Mouse (Mus musculus) liver, adult 2 months (tissue): ENCODE results near the gene Rasal1. TPM values are rescaled to one million over a fixed set of nuclear protein-coding genes. Genes with fewer than 3 reads are reported as not detected.

ENCODE experiments used
- DNase-seq: peaks from one replicate; pipeline ENCODE4 v3.0.0-alpha.2; 2011; ENCODE audit warnings: low read depth, low spot score; ENCODE audit errors: extremely low read depth
- H3K27ac ChIP-seq: fragments of 200-500 bp; replicated peaks from 2 replicates; pipeline ENCODE4 v1.5.1; 2012; ENCODE audit warnings: low read depth, mild to moderate bottlenecking, control low read depth, inconsistent platforms, low read length; ENCODE audit not compliant: insufficient read depth
- H3K27me3 ChIP-seq: fragments of 200-500 bp; 2 replicates; pipeline ENCODE4 v1.6.1; 2012; ENCODE audit warnings: mild to moderate bottlenecking, moderate library complexity, low read length, inconsistent platforms; ENCODE audit not compliant: control insufficient read depth, insufficient read depth
- H3K36me3 ChIP-seq: fragments of 200-500 bp; 2 replicates; pipeline ENCODE4 v1.6.1; 2012; ENCODE audit warnings: low read length, inconsistent platforms; ENCODE audit not compliant: control insufficient read depth, insufficient read depth
- H3K4me1 ChIP-seq: fragments of 200-500 bp; 2 replicates; pipeline ENCODE4 v1.6.1; 2011; ENCODE audit warnings: low read length; ENCODE audit not compliant: control insufficient read depth, insufficient read depth
- H3K4me3 ChIP-seq: fragments of 200-500 bp; 2 replicates; pipeline ENCODE4 v1.5.1; 2011; ENCODE audit warnings: low read depth, mild to moderate bottlenecking, control low read depth, low read length, moderate library complexity; ENCODE audit not compliant: insufficient read depth
- H3K79me2 ChIP-seq: fragments of 200-500 bp; 2 replicates; pipeline ENCODE4 v1.6.1; 2012; ENCODE audit warnings: inconsistent platforms, mild to moderate bottlenecking, low read length, moderate library complexity; ENCODE audit not compliant: control insufficient read depth, insufficient read depth
- H3K9ac ChIP-seq: fragments of 200-500 bp; 2 replicates; pipeline ENCODE4 v1.6.1; 2012; ENCODE audit warnings: low read depth, mild to moderate bottlenecking, control low read depth, inconsistent platforms, low read length
- CTCF ChIP-seq: fragments of 200-500 bp; IDR thresholded peaks from 2 replicates; pipeline ENCODE4 v1.5.1; 2011; ENCODE audit warnings: low read depth, low read length, control low read depth
- POLR2A ChIP-seq: fragments of 200-500 bp; IDR thresholded peaks from 2 replicates; pipeline ENCODE4 v1.6.1; 2011; ENCODE audit warnings: low read length, control low read depth; ENCODE audit not compliant: insufficient read depth; ENCODE audit errors: extremely low read depth
- WGBS: fragments of 180-500 bp; shearing (Covaris S2); methylation state at CpG from one replicate; pipeline ENCODE4 v1.1.7; 2018; 5-methylcytosine and 5-hydroxymethylcytosine counted together
- polyA plus RNA-seq: library from polyadenylated mRNA; depleted of rRNA; stranded (reverse); fragments of >200 nt; gene quantifications from 2 replicates; pipeline ENCODE4 v1.2.3, GENCODE M21; 2012
- total RNA-seq: library from RNA; depleted of rRNA; stranded (reverse); fragments of >200 nt; gene quantifications from 2 replicates; pipeline ENCODE4 v1.2.3, GENCODE M21; 2014

The Rasal1 gene
- total and polyA plus RNA-seq, 2 experiments: 0.09 to 0.95 TPM

DNA sequence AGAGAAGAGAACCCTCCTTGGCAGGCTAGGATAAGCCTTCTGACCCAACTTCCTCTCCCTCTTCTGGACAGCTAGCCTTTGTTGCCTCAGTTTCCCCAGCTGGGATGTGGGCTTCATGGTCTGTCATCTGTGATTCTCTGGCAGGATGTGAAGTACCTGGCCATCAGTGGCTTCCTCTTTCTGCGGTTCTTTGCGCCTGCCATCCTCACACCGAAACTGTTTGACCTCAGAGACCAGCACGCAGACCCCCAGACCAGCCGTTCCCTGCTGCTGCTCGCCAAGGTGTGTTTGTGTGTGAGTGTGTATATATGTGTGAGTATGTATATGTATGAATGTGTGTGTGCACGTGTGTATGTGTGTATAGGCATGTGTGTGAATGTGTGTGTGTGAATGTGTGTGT is 21.5 kb downstream of the Rasal1 start:
- Histone ChIP-seq H3K79me2 (no peaks in the 10 kb centered on the region), H3K4me3 (no peak overlapping the region), H3K9ac (no peak overlapping the region), H3K27ac (no peak overlapping the region), H3K36me3 (no peaks in the 10 kb centered on the region), H3K27me3 (no peaks in the 10 kb centered on the region), H3K4me1 (no peaks in the 10 kb centered on the region)
- TF ChIP-seq CTCF: no peak
- TF ChIP-seq POLR2A: no peak
- WGBS: 87% methylated on average over 7 of the region's 7 CpGs
- DNase-seq: no peak

GRCm38 (mm10) chr5:120671865-120672264 is 23.3 kb downstream of the Rasal1 start:
- H3K9ac ChIP-seq: no peak overlapping the region
- no peaks in the 10 kb centered on the region for H3K79me2 ChIP-seq
- 80% methylated on average over 3 of the region's 3 CpGs for WGBS
- H3K27me3 ChIP-seq: no peaks in the 10 kb centered on the region
- no peaks in the 10 kb centered on the region for H3K4me1 ChIP-seq
- H3K36me3 ChIP-seq: no peaks in the 10 kb centered on the region
- DNase-seq: no peak
- TF ChIP-seq POLR2A (no peak), CTCF (no peak)
- H3K27ac ChIP-seq: no peak overlapping the region
- H3K4me3 ChIP-seq: no peak overlapping the region

DNA sequence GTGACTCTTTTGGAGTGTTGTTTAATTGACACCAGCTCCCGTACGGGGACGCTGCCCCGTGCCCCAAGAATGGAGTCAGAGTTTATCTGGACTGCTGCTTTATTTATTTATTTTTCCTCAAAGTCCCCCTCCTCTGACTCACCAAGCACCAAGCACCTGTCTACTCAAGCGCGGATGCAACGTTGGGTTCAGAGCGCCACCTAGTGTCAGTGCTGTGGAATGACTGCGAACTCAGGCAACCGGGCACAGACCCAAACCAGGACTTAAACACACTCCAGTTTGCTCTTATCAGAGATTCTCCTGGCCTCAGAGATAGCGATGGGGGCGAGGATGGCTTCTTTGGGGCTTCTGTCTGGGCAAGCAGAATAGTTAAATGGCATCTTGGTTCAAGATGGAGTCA is 25.0 kb downstream of the Rasal1 start:
- no peak overlapping the region for H3K4me3 ChIP-seq
- H3K4me1 ChIP-seq: no peaks in the 10 kb centered on the region
- H3K9ac ChIP-seq: no peak overlapping the region
- TF ChIP-seq POLR2A (no peak), CTCF (peak; percentile 97)
- H3K27me3 ChIP-seq: no peaks in the 10 kb centered on the region
- DNase-seq: peak; percentile 53
- H3K79me2 ChIP-seq: no peaks in the 10 kb centered on the region
- 4% methylated on average over 12 of the region's 12 CpGs for WGBS
- no peak overlapping the region for H3K27ac ChIP-seq
- no peaks in the 10 kb centered on the region for H3K36me3 ChIP-seq

- H3K27me3 ChIP-seq: no peaks in the 10 kb centered on the region
- no peak overlapping the region for H3K4me3 ChIP-seq
- 35% methylated on average over 21 of the region's 21 CpGs for WGBS
- H3K9ac ChIP-seq: no peak overlapping the region
- TF ChIP-seq CTCF: no peak
- no peak for TF ChIP-seq POLR2A
- H3K4me1 ChIP-seq: no peaks in the 10 kb centered on the region
- no peaks in the 10 kb centered on the region for H3K36me3 ChIP-seq
- H3K79me2 ChIP-seq: no peaks in the 10 kb centered on the region
- no peak for DNase-seq
- H3K27ac ChIP-seq: no peak overlapping the region
Observed at GRCm38 (mm10) chr5:120674229-120675145, 25.9 kb downstream of the Rasal1 start.

GRCm38 (mm10) chr5:120677516-120677915 is 28.9 kb downstream of the Rasal1 start:
- 36% methylated on average over 2 of the region's 2 CpGs for WGBS
- H3K27ac ChIP-seq: no peak overlapping the region
- peak; percentile 19 for DNase-seq
- H3K4me1 ChIP-seq: no peaks in the 10 kb centered on the region
- no peak overlapping the region for H3K4me3 ChIP-seq
- no peaks in the 10 kb centered on the region for H3K79me2 ChIP-seq
- TF ChIP-seq CTCF (no peak), POLR2A (no peak)
- H3K9ac ChIP-seq: no peak overlapping the region
- H3K27me3 ChIP-seq: peaks cover 5% of the 10 kb centered on the region; the same call in 1 of the 2 replicates
- no peaks in the 10 kb centered on the region for H3K36me3 ChIP-seq
